27 mouse cellular contexts compared by ENCODE assay signal in genomic region chr10:80982381-80982780, GRCm38 (mm10). TPM values are rescaled to one million over a fixed set of nuclear protein-coding genes. Genes with fewer than 3 reads are reported as not detected.
DNase-seq lines count a peak whose midpoint lies in the region; ATAC-seq lines count a peak whose summit lies in the region.
"Had no signal": no experiment of that assay in that cellular context is flagged by ENCODE, and none has a peak within 500 bp of the region (broad histone marks: within the 10 kb centered on the region; RNA-seq: fewer than 3 reads in every experiment).

No protein-coding gene starts in this region.

- H3K4me3 ChIP-seq in midbrain, embryonic 10.5 days: no peak overlapping the region
- H3K4me3 ChIP-seq: forebrain, embryonic 13.5 days; heart, adult 2 months; left cerebral cortex, adult 2 months; limb, embryonic 10.5 days; liver, embryonic 12.5 days; midbrain, embryonic 12.5 days; neural tube, embryonic 12.5 days had no signal

- H3K27ac ChIP-seq in midbrain, embryonic 10.5 days (replicated peaks): no peak overlapping the region
- H3K27ac ChIP-seq: forebrain, embryonic 13.5 days; heart, adult 2 months; left cerebral cortex, adult 2 months; limb, embryonic 10.5 days; liver, embryonic 12.5 days; midbrain, embryonic 12.5 days; neural tube, embryonic 12.5 days had no signal

- peaks cover 48% of the 10 kb centered on the region for H3K27me3 ChIP-seq in midbrain, embryonic 10.5 days (ENCODE audit: low read depth, poor library complexity, severe bottlenecking)

- peaks cover 8% of the 10 kb centered on the region for H3K4me1 ChIP-seq in midbrain, embryonic 10.5 days

- peak; percentile 37; the same call in 1 of the 2 replicates for ATAC-seq in megakaryocyte, adult 5-6 weeks (ENCODE audit: poor library complexity, severe bottlenecking)
- ATAC-seq: forebrain, embryonic 13.5 days; hindbrain, embryonic 16.5 days; liver, embryonic 12.5 days had no signal

- no peaks in the 10 kb centered on the region for H3K9me3 ChIP-seq in midbrain, embryonic 10.5 days (replicated peaks)
- H3K9me3 ChIP-seq: forebrain, embryonic 13.5 days; limb, embryonic 10.5 days; liver, embryonic 12.5 days; midbrain, embryonic 12.5 days; neural tube, embryonic 12.5 days had no signal

- WGBS in midbrain, embryonic 10.5 days: 89% methylated on average over 4 of the region's 4 CpGs

- no peaks in the 10 kb centered on the region for H3K36me3 ChIP-seq in midbrain, embryonic 10.5 days
- H3K36me3 ChIP-seq: limb, embryonic 10.5 days; liver, embryonic 12.5 days; midbrain, embryonic 12.5 days; neural tube, embryonic 12.5 days had no signal

- peak; percentile 34 for DNase-seq in embryo, embryonic 10 days (ENCODE audit: low spot score)
- no peak for DNase-seq in embryo, embryonic 9.5 days (ENCODE audit: extremely low spot score)
- peak; percentile 23 for DNase-seq in 416B (ENCODE audit: low read depth)
- DNase-seq in adrenal gland, postnatal 25 days: peak; percentile 55
- no peak for DNase-seq in ovary, postnatal 10 days (ENCODE audit: low spot score)
- no peak for DNase-seq in gastrocnemius, adult 8-10 months (ENCODE audit: low spot score in 2 of 2)
- no peak for DNase-seq in midbrain, embryonic 10.5 days (ENCODE audit: low spot score)
- DNase-seq: cerebellum, adult 2 months; gastrocnemius, postnatal 14 days; heart, adult 2 months; heart, postnatal 36 days; layer of hippocampus, adult 9-11 months; lung, adult 2 months; lung, postnatal 4 days; right cerebral cortex, adult 18-20 months; spleen, adult 18-20 months had no signal

RNA-seq across cellular contexts. Expression of gene Gng7, which starts 32.4 kb away (rescaled TPM):
- total RNA-seq in adrenal gland, postnatal 25 days (2021): 4.5 and 7.8 TPM in 2 replicates
- total RNA-seq in megakaryocyte, adult 5-6 weeks (2015): 0.11 TPM in 1 of 2 replicates, not detected in the other
- total RNA-seq in megakaryocyte, adult 5-6 weeks (2017): 0.26 TPM in 1 of 2 replicates, not detected in the other
- total RNA-seq in gastrocnemius, adult 8-10 months (2022): 1 to 10 TPM; 1.1 to 2.7 (median 1.7) TPM
- polyA plus RNA-seq in midbrain, embryonic 10.5 days (2016; fragmentation: Nextera tagmentation; extraction: Ambion mirVana): 6.0 and 8.4 TPM in 2 replicates

RNA-seq across cellular contexts. Expression of gene Diras1, which starts 43.1 kb away (rescaled TPM):
- 1.9 and 2.9 TPM in 2 replicates for total RNA-seq in adrenal gland, postnatal 25 days (2021)
- total RNA-seq in megakaryocyte, adult 5-6 weeks (2015): not detected in 2 replicates
- 0.20 TPM in 1 of 2 replicates, not detected in the other for total RNA-seq in megakaryocyte, adult 5-6 weeks (2017)
- total RNA-seq in gastrocnemius, adult 8-10 months (2022): under 1 TPM in 1 of 4 experiments, not detected in 3; 0.24 TPM
- 3.0 and 6.4 TPM in 2 replicates for polyA plus RNA-seq in midbrain, embryonic 10.5 days (2016; fragmentation: Nextera tagmentation; extraction: Ambion mirVana)
- total RNA-seq: CH12.LX; heart, adult 2 months; heart, postnatal 36 days; MEL had no signal
- polyA plus RNA-seq: heart, embryonic 14.5 days; liver, embryonic 12.5 days; lung, adult 2 months had no signal

RNA-seq across cellular contexts. Expression of gene Gadd45b, which starts 52.5 kb away (rescaled TPM):
- 15.3 and 15.4 TPM in 2 replicates for total RNA-seq in adrenal gland, postnatal 25 days (2021)
- 11.0 and 12.9 TPM in 2 replicates for total RNA-seq in megakaryocyte, adult 5-6 weeks (2015)
- 9.4 and 20.3 TPM in 2 replicates for total RNA-seq in megakaryocyte, adult 5-6 weeks (2017)
- total RNA-seq in gastrocnemius, adult 8-10 months (2022): 10 to 100 TPM in 3 of 4 experiments, 1 to 10 TPM in 1; 6.8 to 31.8 (median 26.9) TPM
- polyA plus RNA-seq in midbrain, embryonic 10.5 days (2016; fragmentation: Nextera tagmentation; extraction: Ambion mirVana): 6.1 and 9.2 TPM in 2 replicates

RNA-seq across cellular contexts. Expression of gene Slc39a3, which starts 54.8 kb away (rescaled TPM):
- total RNA-seq in adrenal gland, postnatal 25 days (2021): 45.1 and 80.7 TPM in 2 replicates
- total RNA-seq in megakaryocyte, adult 5-6 weeks (2015): 3.9 and 6.0 TPM in 2 replicates
- 6.2 and 10.2 TPM in 2 replicates for total RNA-seq in megakaryocyte, adult 5-6 weeks (2017)
- total RNA-seq in gastrocnemius, adult 8-10 months (2022): 10 to 100 TPM; 12.9 to 15.3 (median 13.9) TPM
- 17.4 and 26.6 TPM in 2 replicates for polyA plus RNA-seq in midbrain, embryonic 10.5 days (2016; fragmentation: Nextera tagmentation; extraction: Ambion mirVana)

Comparison
In these comparisons a context has a peak if more than half of its experiments do, and no peak if none do; other contexts are left out.
1. DNase-seq: peak in embryo, embryonic 10 days (single experiment), 416B (single experiment) and adrenal gland, postnatal 25 days (single experiment); none in embryo, embryonic 9.5 days (single experiment), ovary, postnatal 10 days (single experiment), gastrocnemius, adult 8-10 months (0 of 2) and midbrain, embryonic 10.5 days (single experiment).